Mouse (Mus musculus) bone marrow, adult 2 months (tissue): Measurements from ENCODE around the gene Bmpr1a.

ENCODE experiments used
- CTCF ChIP-seq: fragments of 200-500 bp; IDR thresholded peaks from 2 replicates; pipeline ENCODE4 v1.5.1; 2011; ENCODE audit warnings: low read length, control low read depth; ENCODE audit not compliant: control insufficient read depth, insufficient read depth
- POLR2A ChIP-seq: fragments of 200-500 bp; IDR thresholded peaks from 2 replicates; pipeline ENCODE4 v1.6.1; 2011; ENCODE audit warnings: low read depth, mild to moderate bottlenecking, control low read depth, low read length, borderline replicate concordance; ENCODE audit not compliant: control insufficient read depth

GRCm38 (mm10) chr14:34497346-34497745, 5.8 kb downstream of the Bmpr1a start:
- TF ChIP-seq CTCF, result no peak
- TF ChIP-seq POLR2A, result no peak
